Comparison of ENCODE assay signal across 9 mouse cellular contexts in the genomic region with DNA sequence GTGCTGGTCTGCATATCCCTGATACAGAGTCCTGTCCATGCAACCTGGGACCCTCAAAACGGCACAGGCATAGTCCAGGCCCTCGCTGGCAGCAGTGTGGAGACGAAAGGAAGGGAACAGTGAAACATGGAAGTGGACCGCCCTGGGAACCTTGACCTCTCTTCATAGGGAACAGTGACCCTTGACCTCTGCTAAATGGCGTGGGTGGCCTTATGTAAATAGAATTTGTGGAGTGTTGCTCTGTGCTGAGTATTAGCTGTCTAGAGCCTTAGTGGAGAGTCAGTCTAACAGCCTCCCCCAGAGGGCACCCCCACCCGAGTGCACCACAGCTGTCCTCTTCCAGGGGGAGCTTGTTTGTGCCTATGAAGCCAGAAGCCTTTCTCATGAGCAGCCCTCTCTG. TPM values are rescaled to one million over a fixed set of nuclear protein-coding genes. Genes with fewer than 3 reads are reported as not detected.
DNase-seq lines count a peak whose midpoint lies in the region; ATAC-seq and TF ChIP-seq lines count a peak whose summit lies in the region.
"Had no signal": no experiment of that assay in that cellular context is flagged by ENCODE, and none has a peak within 500 bp of the region (broad histone marks: within the 10 kb centered on the region; RNA-seq: fewer than 3 reads in every experiment).

No protein-coding gene starts in this region.

- 63% methylated on average over 6 of the region's 6 CpGs for WGBS in heart, embryonic 16.5 days
- 44% methylated on average over 6 of the region's 6 CpGs for WGBS in kidney, embryonic 14.5 days
- WGBS in liver, embryonic 14.5 days (ENCODE audit: insufficient replicate concordance), result 62% methylated on average over 6 of the region's 6 CpGs

- DNase-seq in heart, postnatal 4 days, result no peak
- DNase-seq in embryo, embryonic 9.5 days (ENCODE audit: extremely low spot score), result peak; percentile 41
- DNase-seq in liver, embryonic 14.5 days (ENCODE audit: low read depth in 3 of 3, low spot score in 3 of 3), result no peak
- DNase-seq in spleen, postnatal 36 days (ENCODE audit: low spot score in 2 of 2), result no peak
- DNase-seq in urinary bladder, adult 18-20 months (ENCODE audit: low spot score in 2 of 2), result no peak
- DNase-seq: cerebellum, adult 2 months had no signal

- no peak for TF ChIP-seq EP300 in liver, embryonic 14.5 days (IDR thresholded peaks at IDR 0.05; ENCODE audit: low read depth)

- no peak overlapping the region for H3K4me3 ChIP-seq in heart, embryonic 16.5 days (ENCODE audit: low read length)
- H3K4me3 ChIP-seq in kidney, embryonic 14.5 days (ENCODE audit: low read length), result no peak overlapping the region
- no peak overlapping the region for H3K4me3 ChIP-seq in liver, embryonic 14.5 days (ENCODE audit: insufficient read depth in 1 of 2, low read depth in 2 of 2, low read length in 2 of 2)

- H3K27ac ChIP-seq in heart, embryonic 16.5 days (ENCODE audit: low read length), result peak overlapping the region; percentile 2; the same call in 1 of the 2 replicates
- 0 out of 2 replicates have a peak overlapping the region, but pooled peaks have one; percentile 32 for H3K27ac ChIP-seq in kidney, embryonic 14.5 days (ENCODE audit: low read depth, low read length)
- no peak overlapping the region for H3K27ac ChIP-seq in liver, embryonic 14.5 days

- H3K9ac ChIP-seq in heart, embryonic 16.5 days (ENCODE audit: low read length), result no peak overlapping the region
- H3K9ac ChIP-seq in kidney, embryonic 14.5 days (ENCODE audit: low read depth, low read length), result no peak overlapping the region
- no peak overlapping the region for H3K9ac ChIP-seq in liver, embryonic 14.5 days (replicated peaks)

- H3K27me3 ChIP-seq in heart, embryonic 16.5 days (ENCODE audit: control insufficient read depth, insufficient read depth, low read length), result no peaks in the 10 kb centered on the region
- no peaks in the 10 kb centered on the region for H3K27me3 ChIP-seq in kidney, embryonic 14.5 days (ENCODE audit: control insufficient read depth, insufficient read depth, low read length)
- peaks cover 30% of the 10 kb centered on the region for H3K27me3 ChIP-seq in liver, embryonic 14.5 days (ENCODE audit: control insufficient read depth, insufficient read depth, low read length)

- H3K36me3 ChIP-seq in heart, embryonic 16.5 days (ENCODE audit: control insufficient read depth, insufficient read depth), result no peaks in the 10 kb centered on the region
- peaks cover 11% of the 10 kb centered on the region for H3K36me3 ChIP-seq in kidney, embryonic 14.5 days (ENCODE audit: control insufficient read depth, insufficient read depth, low read length)
- peaks cover 12% of the 10 kb centered on the region for H3K36me3 ChIP-seq in liver, embryonic 14.5 days (replicated peaks; ENCODE audit: control insufficient read depth, insufficient read depth, low read depth)

- peaks cover 32% of the 10 kb centered on the region for H3K4me1 ChIP-seq in heart, embryonic 16.5 days (ENCODE audit: control insufficient read depth, insufficient read depth, low read length)
- H3K4me1 ChIP-seq in kidney, embryonic 14.5 days (ENCODE audit: control insufficient read depth, insufficient read depth, low read length), result peaks cover 37% of the 10 kb centered on the region
- H3K4me1 ChIP-seq in liver, embryonic 14.5 days (replicated peaks; ENCODE audit: control insufficient read depth in 2 of 2, insufficient read depth in 2 of 2, low read length in 1 of 2), result peaks cover 0 to 8% of the 10 kb centered on the region in 2 experiments; a peak in 1 of 4 replicates

- ATAC-seq in heart, embryonic 16.5 days (replicated peaks; ENCODE audit: extremely low read depth, insufficient read depth, low FRiP score), result no peak
- no peak for ATAC-seq in kidney, embryonic 14.5 days (ENCODE audit: low FRiP score, low TSS enrichment)
- ATAC-seq in liver, embryonic 14.5 days (ENCODE audit: insufficient read depth), result peak; percentile 40
- ATAC-seq: activated CD4-positive, CD25-positive, alpha-beta regulatory T cell, adult 4 months had no signal

- H3K4me2 ChIP-seq in heart, embryonic 16.5 days (ENCODE audit: low read depth, low read length), result no peak overlapping the region
- H3K4me2 ChIP-seq in kidney, embryonic 14.5 days (replicated peaks; ENCODE audit: low read depth, low read length), result no peak overlapping the region
- H3K4me2 ChIP-seq in liver, embryonic 14.5 days (ENCODE audit: low read depth), result no peak overlapping the region

- no peak for TF ChIP-seq CTCF in liver, embryonic 14.5 days (IDR thresholded peaks at IDR 0.05; ENCODE audit: low read depth)

- no peaks in the 10 kb centered on the region for H3K9me3 ChIP-seq in heart, embryonic 16.5 days (replicated peaks; ENCODE audit: control insufficient read depth, low read length)
- H3K9me3 ChIP-seq in kidney, embryonic 14.5 days (ENCODE audit: control insufficient read depth, low read length), result no peaks in the 10 kb centered on the region
- no peaks in the 10 kb centered on the region for H3K9me3 ChIP-seq in liver, embryonic 14.5 days (ENCODE audit: control insufficient read depth, low read length)

RNA-seq across cellular contexts. Expression of gene Plxnb1, which starts 2.4 kb away (rescaled TPM):
- polyA plus RNA-seq in heart, embryonic 16.5 days (2015; fragmentation: Nextera tagmentation; extraction: Ambion mirVana), result 7.8 and 8.8 TPM in 2 replicates
- total RNA-seq in heart, postnatal 4 days (2021), result 10 to 100 TPM; 31.0 to 31.5 TPM
- 10.5 and 17.0 TPM in 2 replicates for polyA plus RNA-seq in kidney, embryonic 14.5 days (2014; fragmentation: Nextera tagmentation; extraction: Ambion mirVana)
- 4.3 and 4.7 TPM in 2 replicates for polyA plus RNA-seq in liver, embryonic 14.5 days (2012; rRNA removed)
- polyA plus RNA-seq in liver, embryonic 14.5 days (2014; fragmentation: Nextera tagmentation; extraction: Ambion mirVana), result 2.8 and 2.9 TPM in 2 replicates

RNA-seq across cellular contexts. Expression of gene Tma7, which starts 10.4 kb away (rescaled TPM):
- 414 and 431 TPM in 2 replicates for polyA plus RNA-seq in heart, embryonic 16.5 days (2015; fragmentation: Nextera tagmentation; extraction: Ambion mirVana)
- 100 to 1,000 TPM; 294 to 307 TPM for total RNA-seq in heart, postnatal 4 days (2021)
- polyA plus RNA-seq in kidney, embryonic 14.5 days (2014; fragmentation: Nextera tagmentation; extraction: Ambion mirVana), result 687 and 868 TPM in 2 replicates
- polyA plus RNA-seq in liver, embryonic 14.5 days (2012; rRNA removed), result 37.4 and 92.4 TPM in 2 replicates
- 470 and 504 TPM in 2 replicates for polyA plus RNA-seq in liver, embryonic 14.5 days (2014; fragmentation: Nextera tagmentation; extraction: Ambion mirVana)

RNA-seq across cellular contexts. Expression of gene Ccdc51, which starts 10.5 kb away (rescaled TPM):
- 14.7 and 15.9 TPM in 2 replicates for polyA plus RNA-seq in heart, embryonic 16.5 days (2015; fragmentation: Nextera tagmentation; extraction: Ambion mirVana)
- total RNA-seq in heart, postnatal 4 days (2021), result 10 to 100 TPM; 11.5 to 12.2 TPM
- 13.5 and 14.7 TPM in 2 replicates for polyA plus RNA-seq in kidney, embryonic 14.5 days (2014; fragmentation: Nextera tagmentation; extraction: Ambion mirVana)
- 5.4 and 7.1 TPM in 2 replicates for polyA plus RNA-seq in liver, embryonic 14.5 days (2012; rRNA removed)
- polyA plus RNA-seq in liver, embryonic 14.5 days (2014; fragmentation: Nextera tagmentation; extraction: Ambion mirVana), result 12.1 and 14.9 TPM in 2 replicates

RNA-seq across cellular contexts. Expression of gene Atrip, which starts 18.9 kb away (rescaled TPM):
- 15.6 and 17.3 TPM in 2 replicates for polyA plus RNA-seq in heart, embryonic 16.5 days (2015; fragmentation: Nextera tagmentation; extraction: Ambion mirVana)
- 10 to 100 TPM; 10.4 to 11.1 TPM for total RNA-seq in heart, postnatal 4 days (2021)
- polyA plus RNA-seq in kidney, embryonic 14.5 days (2014; fragmentation: Nextera tagmentation; extraction: Ambion mirVana), result 20.5 and 30.7 TPM in 2 replicates
- polyA plus RNA-seq in liver, embryonic 14.5 days (2012; rRNA removed), result 5.3 and 6.5 TPM in 2 replicates
- polyA plus RNA-seq in liver, embryonic 14.5 days (2014; fragmentation: Nextera tagmentation; extraction: Ambion mirVana), result 9.0 TPM in 2 replicates

RNA-seq across cellular contexts. Expression of gene Trex1, which starts 33.3 kb away (rescaled TPM):
- 12.5 and 14.5 TPM in 2 replicates for polyA plus RNA-seq in heart, embryonic 16.5 days (2015; fragmentation: Nextera tagmentation; extraction: Ambion mirVana)
- 1 to 10 TPM; 9.1 to 9.3 TPM for total RNA-seq in heart, postnatal 4 days (2021)
- 12.6 and 13.3 TPM in 2 replicates for polyA plus RNA-seq in kidney, embryonic 14.5 days (2014; fragmentation: Nextera tagmentation; extraction: Ambion mirVana)
- polyA plus RNA-seq in liver, embryonic 14.5 days (2012; rRNA removed), result 12.0 and 14.1 TPM in 2 replicates
- polyA plus RNA-seq in liver, embryonic 14.5 days (2014; fragmentation: Nextera tagmentation; extraction: Ambion mirVana), result 5.0 and 6.1 TPM in 2 replicates
